Mouse (Mus musculus): ENCODE measurements around the gene Shld1. TPM values are rescaled to one million over a fixed set of nuclear protein-coding genes. Genes with fewer than 3 reads are reported as not detected.

Gene Shld1
- polyA plus RNA-seq, 1 experiment from 2014 or later = 17.7 TPM

DNA sequence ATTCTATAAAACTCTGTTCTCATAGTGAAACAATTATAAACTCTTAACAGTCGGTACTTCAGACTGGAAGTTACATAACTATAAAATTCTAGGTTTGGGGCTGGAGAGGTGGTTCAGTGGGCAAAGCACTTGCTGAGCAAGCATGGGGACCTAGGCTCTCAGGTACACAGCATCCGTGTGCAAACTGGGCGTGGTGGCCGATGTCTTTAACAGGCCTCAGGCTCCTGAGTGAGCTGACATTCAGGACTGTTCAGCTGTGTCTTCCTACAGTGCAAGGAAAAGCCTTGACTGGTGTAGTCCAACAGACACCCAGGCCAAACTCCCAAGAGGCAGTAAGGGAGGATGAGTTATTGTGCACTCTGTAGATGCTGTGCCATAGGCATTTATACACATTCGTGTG is 10.5 kb downstream of the Shld1 start:
- ATAC-seq (replicated peaks; ENCODE audit: low FRiP score, low read depth) = no peak
- Histone ChIP-seq H3K4me3 (replicated peaks; ENCODE audit: low read depth, low read length) (no peak overlapping the region), H3K36me3 (ENCODE audit: insufficient read depth, low read length) (no peaks in the 10 kb centered on the region), H3K4me2 (ENCODE audit: low read length) (no peak overlapping the region), H3K9me3 (replicated peaks; ENCODE audit: low read length) (no peaks in the 10 kb centered on the region), H3K27ac (no peak overlapping the region), H3K4me1 (replicated peaks; ENCODE audit: insufficient read depth, low read length) (no peaks in the 10 kb centered on the region), H3K27me3 (ENCODE audit: insufficient read depth, low read length) (no peaks in the 10 kb centered on the region), H3K9ac (ENCODE audit: low read depth, low read length) (no peak overlapping the region)
- no peak for TF ChIP-seq CTCF (IDR thresholded peaks at IDR 0.05; ENCODE audit: low read depth)
- WGBS = 82% methylated on average over 5 of the region's 5 CpGs
- DNase-seq (ENCODE audit: low spot score) = no peak

DNA sequence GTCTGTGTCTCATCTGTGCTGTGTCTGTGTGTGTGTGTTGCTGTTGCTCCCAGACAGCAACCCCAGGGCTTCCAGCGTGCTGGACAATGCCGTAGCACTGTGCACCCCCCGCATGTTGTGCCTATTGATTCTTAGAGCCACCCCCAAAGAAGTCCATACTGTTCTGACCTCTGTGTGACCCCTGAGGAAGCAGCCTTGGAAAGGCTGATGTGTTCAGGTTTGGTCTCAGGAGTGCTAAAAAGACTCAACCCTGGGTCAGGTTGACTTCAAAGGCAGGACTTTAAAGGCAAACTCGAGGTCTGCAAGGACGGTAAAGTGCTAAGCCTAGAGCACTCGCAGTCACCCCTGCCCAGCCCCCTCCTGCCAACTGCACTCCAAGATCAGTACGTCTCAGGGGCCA is 11.0 kb downstream of the Shld1 start:
- Histone ChIP-seq H3K4me2 (ENCODE audit: low read length) (no peak overlapping the region), H3K36me3 (ENCODE audit: insufficient read depth, low read length) (no peaks in the 10 kb centered on the region), H3K27ac (no peak overlapping the region), H3K27me3 (ENCODE audit: insufficient read depth, low read length) (no peaks in the 10 kb centered on the region), H3K4me1 (replicated peaks; ENCODE audit: insufficient read depth, low read length) (no peaks in the 10 kb centered on the region), H3K9me3 (replicated peaks; ENCODE audit: low read length) (no peaks in the 10 kb centered on the region), H3K9ac (ENCODE audit: low read depth, low read length) (no peak overlapping the region), H3K4me3 (replicated peaks; ENCODE audit: low read depth, low read length) (no peak overlapping the region)
- DNase-seq (ENCODE audit: low spot score) (no peak), ATAC-seq (replicated peaks; ENCODE audit: low FRiP score, low read depth) (no peak)
- WGBS = 58% methylated on average over 7 of the region's 7 CpGs
- no peak for TF ChIP-seq CTCF (IDR thresholded peaks at IDR 0.05; ENCODE audit: low read depth)

DNA sequence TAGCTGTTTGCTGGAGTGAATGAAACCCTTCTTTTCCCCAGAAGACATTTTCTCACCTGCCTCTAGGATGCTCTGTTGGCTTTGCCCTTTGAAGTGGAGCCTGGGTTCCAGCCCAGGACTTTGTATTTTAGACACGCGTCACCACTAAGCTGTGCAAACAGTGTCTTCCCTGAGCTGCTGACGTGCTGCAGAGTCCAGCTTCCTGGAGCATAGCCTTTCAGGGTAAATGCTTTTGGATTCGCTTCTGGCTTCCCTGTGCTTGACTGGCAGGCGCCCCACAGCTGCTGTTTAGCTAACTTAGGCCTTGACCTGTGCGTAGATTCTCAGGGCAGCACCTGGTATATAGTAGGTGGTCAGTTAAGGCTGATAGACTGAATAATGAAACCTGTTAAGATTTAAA is 11.7 kb downstream of the Shld1 start:
- H3K36me3 ChIP-seq (ENCODE audit: insufficient read depth, low read length) = no peaks in the 10 kb centered on the region
- no peak for DNase-seq (ENCODE audit: low spot score)
- H3K4me1 ChIP-seq (replicated peaks; ENCODE audit: insufficient read depth, low read length) = no peaks in the 10 kb centered on the region
- H3K4me2 ChIP-seq (ENCODE audit: low read length) = no peak overlapping the region
- TF ChIP-seq CTCF (IDR thresholded peaks at IDR 0.05; ENCODE audit: low read depth) = no peak
- no peak overlapping the region for H3K27ac ChIP-seq
- no peak overlapping the region for H3K4me3 ChIP-seq (replicated peaks; ENCODE audit: low read depth, low read length)
- H3K9ac ChIP-seq (ENCODE audit: low read depth, low read length) = no peak overlapping the region
- H3K9me3 ChIP-seq (replicated peaks; ENCODE audit: low read length) = no peaks in the 10 kb centered on the region
- ATAC-seq (replicated peaks; ENCODE audit: low FRiP score, low read depth) = peak; percentile 57; the same call in 1 of the 2 replicates
- WGBS = 67% methylated on average over 6 of the region's 6 CpGs
- H3K27me3 ChIP-seq (ENCODE audit: insufficient read depth, low read length) = no peaks in the 10 kb centered on the region

DNA sequence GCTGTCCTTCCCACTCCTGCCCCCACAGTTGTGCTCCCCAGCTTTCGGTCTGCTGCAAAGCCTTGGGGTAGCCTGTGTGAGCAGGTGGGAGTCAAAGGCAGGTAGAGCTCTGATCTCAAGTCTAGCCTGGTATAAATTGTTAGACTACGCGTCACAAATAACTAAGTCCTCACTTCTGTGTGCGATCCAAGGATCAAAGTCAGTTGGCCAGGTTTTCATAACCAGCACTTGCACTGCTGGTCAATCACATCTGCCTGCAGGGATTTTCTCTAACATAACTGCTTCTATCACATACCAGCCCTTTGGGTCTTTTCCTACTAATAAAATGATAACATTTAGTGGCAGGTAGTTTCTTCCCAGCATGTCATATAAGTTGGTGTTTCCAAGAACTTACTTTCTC is 14.2 kb downstream of the Shld1 start:
- Histone ChIP-seq H3K4me3 (replicated peaks; ENCODE audit: low read depth, low read length) (no peak overlapping the region), H3K27me3 (ENCODE audit: insufficient read depth, low read length) (no peaks in the 10 kb centered on the region), H3K27ac (no peak overlapping the region), H3K9me3 (replicated peaks; ENCODE audit: low read length) (no peaks in the 10 kb centered on the region), H3K9ac (ENCODE audit: low read depth, low read length) (no peak overlapping the region), H3K36me3 (ENCODE audit: insufficient read depth, low read length) (no peaks in the 10 kb centered on the region), H3K4me1 (replicated peaks; ENCODE audit: insufficient read depth, low read length) (no peaks in the 10 kb centered on the region), H3K4me2 (ENCODE audit: low read length) (no peak overlapping the region)
- WGBS = 92% methylated on average over 4 of the region's 4 CpGs
- no peak for DNase-seq (ENCODE audit: low spot score)
- TF ChIP-seq CTCF (IDR thresholded peaks at IDR 0.05; ENCODE audit: low read depth) = no peak
- no peak for ATAC-seq (replicated peaks; ENCODE audit: low FRiP score, low read depth)

DNA sequence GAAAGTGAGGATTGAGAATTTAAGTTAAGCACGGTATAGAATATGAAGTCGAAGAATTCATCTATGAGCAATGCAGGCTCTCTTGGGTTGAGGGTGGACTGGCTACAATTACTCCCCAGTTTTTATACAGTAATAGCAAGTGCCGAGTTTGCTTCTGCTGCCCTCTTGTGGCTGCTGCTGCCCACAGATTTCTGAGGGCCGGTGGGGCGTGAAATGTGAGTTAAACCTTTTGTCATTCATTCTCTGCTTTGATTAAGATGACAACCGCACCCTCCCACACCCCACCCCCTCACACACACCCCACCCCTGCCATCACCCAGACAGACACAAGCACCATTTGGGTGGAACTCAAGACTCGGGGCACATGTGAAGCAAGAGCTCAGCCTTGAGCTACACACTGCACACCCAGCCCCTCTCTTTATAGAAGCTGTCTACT is 14.7 kb downstream of the Shld1 start:
- Histone ChIP-seq H3K4me1 (replicated peaks; ENCODE audit: insufficient read depth, low read length) (no peaks in the 10 kb centered on the region), H3K4me2 (ENCODE audit: low read length) (no peak overlapping the region), H3K9me3 (replicated peaks; ENCODE audit: low read length) (no peaks in the 10 kb centered on the region), H3K27ac (no peak overlapping the region), H3K36me3 (ENCODE audit: insufficient read depth, low read length) (no peaks in the 10 kb centered on the region), H3K27me3 (ENCODE audit: insufficient read depth, low read length) (no peaks in the 10 kb centered on the region), H3K9ac (ENCODE audit: low read depth, low read length) (no peak overlapping the region), H3K4me3 (replicated peaks; ENCODE audit: low read depth, low read length) (no peak overlapping the region)
- peak; percentile 77 for DNase-seq (ENCODE audit: low spot score)
- peak; percentile 86 for TF ChIP-seq CTCF (IDR thresholded peaks at IDR 0.05; ENCODE audit: low read depth)
- 15% methylated on average over 7 of the region's 7 CpGs for WGBS
- ATAC-seq (replicated peaks; ENCODE audit: low FRiP score, low read depth) = peak; percentile 63; the same call in 1 of the 2 replicates

DNA sequence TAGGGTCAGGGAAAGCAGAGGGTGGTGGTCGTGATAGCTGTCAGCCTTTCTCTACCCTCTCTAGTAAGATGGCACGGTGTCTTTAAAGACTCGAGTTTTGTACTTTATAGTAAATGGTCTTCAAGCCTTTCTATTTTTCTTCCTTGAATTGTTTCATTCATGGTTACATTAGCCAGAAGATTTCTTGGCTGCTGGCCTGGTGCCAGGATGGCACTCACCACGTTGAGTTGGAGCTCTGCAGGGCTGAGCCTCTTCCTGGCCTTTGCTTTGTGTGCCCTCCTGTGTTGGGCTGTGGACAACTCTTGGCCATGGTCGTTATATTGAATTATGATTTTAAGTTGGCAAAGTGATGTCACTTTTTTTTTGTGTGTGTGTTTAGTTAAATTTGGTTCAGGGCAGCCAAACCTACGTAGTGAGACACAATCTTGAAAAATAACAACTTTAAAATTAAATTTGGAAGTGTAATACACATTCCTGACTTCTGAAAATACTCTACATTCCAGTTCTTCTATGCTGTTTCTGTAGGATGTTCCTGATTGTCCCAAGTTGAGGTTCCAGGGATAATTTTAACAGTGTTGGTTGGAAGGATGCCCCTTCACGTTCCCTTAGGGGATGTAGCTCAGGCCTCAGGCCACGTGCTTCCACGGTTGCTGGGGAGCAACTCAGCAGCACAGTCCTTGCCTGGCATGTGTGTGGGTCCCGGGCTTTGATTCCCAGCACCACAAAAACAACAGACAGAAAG is 18.7 kb downstream of the Shld1 start:
- DNase-seq (ENCODE audit: low spot score) (no peak), ATAC-seq (replicated peaks; ENCODE audit: low FRiP score, low read depth) (no peak)
- TF ChIP-seq CTCF (IDR thresholded peaks at IDR 0.05; ENCODE audit: low read depth) = no peak
- no peak overlapping the region for H3K4me3 ChIP-seq (replicated peaks; ENCODE audit: low read depth, low read length)
- H3K36me3 ChIP-seq (ENCODE audit: insufficient read depth, low read length) = no peaks in the 10 kb centered on the region
- no peak overlapping the region for H3K27ac ChIP-seq
- no peak overlapping the region for H3K9ac ChIP-seq (ENCODE audit: low read depth, low read length)
- WGBS = 83% methylated on average over 10 of the region's 10 CpGs
- H3K9me3 ChIP-seq (replicated peaks; ENCODE audit: low read length) = no peaks in the 10 kb centered on the region
- no peaks in the 10 kb centered on the region for H3K4me1 ChIP-seq (replicated peaks; ENCODE audit: insufficient read depth, low read length)
- H3K4me2 ChIP-seq (ENCODE audit: low read length) = no peak overlapping the region
- H3K27me3 ChIP-seq (ENCODE audit: insufficient read depth, low read length) = no peaks in the 10 kb centered on the region

DNA sequence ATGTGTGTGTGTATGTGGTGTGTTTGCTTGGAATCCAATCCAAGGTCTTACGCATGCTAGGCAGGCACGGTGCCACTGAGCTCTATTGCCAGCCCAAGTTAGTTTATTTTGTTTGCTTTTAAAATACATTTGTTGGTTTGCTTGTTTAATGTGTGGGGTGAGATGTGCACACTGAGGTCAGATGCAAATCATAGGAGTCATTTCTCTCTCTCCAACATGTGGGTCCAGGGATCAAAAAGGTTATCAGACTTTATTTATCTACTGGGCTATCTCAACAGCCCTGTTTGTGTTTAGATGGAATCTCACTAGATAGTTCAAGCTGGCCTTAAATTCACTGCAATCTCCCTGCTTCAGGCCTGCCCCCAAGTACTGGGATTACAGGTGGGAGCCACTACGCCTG is 19.6 kb downstream of the Shld1 start:
- no peak for TF ChIP-seq CTCF (IDR thresholded peaks at IDR 0.05; ENCODE audit: low read depth)
- ATAC-seq (replicated peaks; ENCODE audit: low FRiP score, low read depth) = no peak
- H3K4me3 ChIP-seq (replicated peaks; ENCODE audit: low read depth, low read length) = no peak overlapping the region
- H3K4me2 ChIP-seq (ENCODE audit: low read length) = no peak overlapping the region
- no peak overlapping the region for H3K27ac ChIP-seq
- no peaks in the 10 kb centered on the region for H3K4me1 ChIP-seq (replicated peaks; ENCODE audit: insufficient read depth, low read length)
- DNase-seq (ENCODE audit: low spot score) = no peak
- H3K9me3 ChIP-seq (replicated peaks; ENCODE audit: low read length) = no peaks in the 10 kb centered on the region
- H3K36me3 ChIP-seq (ENCODE audit: insufficient read depth, low read length) = no peaks in the 10 kb centered on the region
- no peak overlapping the region for H3K9ac ChIP-seq (ENCODE audit: low read depth, low read length)
- no peaks in the 10 kb centered on the region for H3K27me3 ChIP-seq (ENCODE audit: insufficient read depth, low read length)
- 94% methylated on average over 3 of the region's 3 CpGs for WGBS
